Mouse (Mus musculus): Measurements from ENCODE around the gene Flrt2. TPM values are rescaled to one million over a fixed set of nuclear protein-coding genes. Genes with fewer than 3 reads are reported as not detected.

Flrt2 gene
- polyA plus RNA-seq, 1 experiment from 2014 or later, result 36.3 TPM

DNA sequence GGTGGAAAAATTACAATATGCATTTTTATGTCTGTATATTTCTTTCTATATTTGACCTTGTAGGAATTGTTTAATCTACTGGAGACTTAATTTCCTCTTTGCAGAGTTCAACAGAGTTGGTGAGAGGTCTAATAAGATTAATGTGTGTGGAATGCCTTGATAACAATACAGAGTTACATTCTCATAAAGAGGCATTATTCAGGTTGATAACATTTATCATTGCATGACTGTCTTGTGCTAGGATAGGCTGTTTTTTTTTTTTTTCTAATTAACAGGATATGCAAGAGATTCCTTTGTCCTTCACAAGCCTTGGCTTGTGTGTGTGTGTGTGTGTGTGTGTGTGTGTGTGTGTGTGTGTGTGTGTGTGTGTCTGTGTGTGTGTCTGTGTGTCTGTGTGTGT, 9.6 kb downstream of the Flrt2 start:
- no peak overlapping the region for H3K4me2 ChIP-seq (ENCODE audit: low read length)
- H3K4me1 ChIP-seq (replicated peaks; ENCODE audit: control insufficient read depth, insufficient read depth, low read length), result peaks cover 7% of the 10 kb centered on the region
- ATAC-seq, result no peak

GRCm38 (mm10) chr12:95705006-95705405, 13.0 kb downstream of the Flrt2 start:
- Histone ChIP-seq H3K36me3 (ENCODE audit: control insufficient read depth, insufficient read depth) (0 out of 2 replicates have a peak, but pooled peaks cover 1% of the 10 kb centered on the region), H3K9ac (replicated peaks; ENCODE audit: low read depth, low read length) (no peak overlapping the region), H3K27me3 (replicated peaks; ENCODE audit: control insufficient read depth, insufficient read depth, low read length) (no peaks in the 10 kb centered on the region), H3K9me3 (ENCODE audit: control insufficient read depth, low read length) (no peaks in the 10 kb centered on the region), H3K4me2 (ENCODE audit: low read length) (no peak overlapping the region), H3K4me1 (replicated peaks; ENCODE audit: control insufficient read depth, insufficient read depth, low read length) (peaks cover 2% of the 10 kb centered on the region; the same call in 1 of the 2 replicates), H3K27ac (ENCODE audit: low read length) (no peak overlapping the region), H3K4me3 (replicated peaks; ENCODE audit: low read length) (no peak overlapping the region)
- WGBS, result 91% methylated on average over 3 of the region's 3 CpGs
- no peak for ATAC-seq

More for the DNA sequence above, 9.6 kb downstream of the Flrt2 start:
- no peak overlapping the region for H3K4me3 ChIP-seq (replicated peaks; ENCODE audit: low read length)
- H3K27ac ChIP-seq (ENCODE audit: low read length), result no peak overlapping the region
- no peaks in the 10 kb centered on the region for H3K27me3 ChIP-seq (replicated peaks; ENCODE audit: control insufficient read depth, insufficient read depth, low read length)
- no peaks in the 10 kb centered on the region for H3K36me3 ChIP-seq (ENCODE audit: control insufficient read depth, insufficient read depth)
- no peaks in the 10 kb centered on the region for H3K9me3 ChIP-seq (ENCODE audit: control insufficient read depth, low read length)
- no peak overlapping the region for H3K9ac ChIP-seq (replicated peaks; ENCODE audit: low read depth, low read length)

DNA sequence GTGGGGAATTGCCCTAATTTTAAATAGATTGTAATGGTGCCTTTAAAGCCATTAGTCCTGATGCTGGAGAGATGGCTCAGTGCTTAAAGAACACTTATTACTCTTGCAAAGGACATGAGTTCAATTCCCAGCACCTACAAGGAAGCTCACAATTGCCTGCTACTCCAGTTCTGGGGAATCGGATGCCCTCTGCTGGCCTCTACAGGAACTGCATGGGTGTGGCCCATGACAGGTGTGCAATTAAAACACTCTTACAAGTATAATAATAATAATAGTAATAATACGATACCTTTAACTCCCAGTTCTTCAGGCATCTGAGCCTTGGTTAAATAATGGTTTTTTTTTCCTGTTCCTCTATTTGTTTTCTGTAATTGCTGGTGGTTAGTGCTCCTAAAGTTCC, 31.2 kb downstream of the Flrt2 start:
- H3K4me3 ChIP-seq (replicated peaks; ENCODE audit: low read length), result no peak overlapping the region
- H3K9me3 ChIP-seq (ENCODE audit: control insufficient read depth, low read length), result no peaks in the 10 kb centered on the region
- H3K4me1 ChIP-seq (replicated peaks; ENCODE audit: control insufficient read depth, insufficient read depth, low read length), result peaks cover 3% of the 10 kb centered on the region; the same call in 1 of the 2 replicates
- H3K27ac ChIP-seq (ENCODE audit: low read length), result no peak overlapping the region
- H3K36me3 ChIP-seq (ENCODE audit: control insufficient read depth, insufficient read depth), result no peaks in the 10 kb centered on the region
- no peak overlapping the region for H3K9ac ChIP-seq (replicated peaks; ENCODE audit: low read depth, low read length)
- H3K4me2 ChIP-seq (ENCODE audit: low read length), result no peak overlapping the region
- 98% methylated on average over 2 of the region's 2 CpGs for WGBS
- no peaks in the 10 kb centered on the region for H3K27me3 ChIP-seq (replicated peaks; ENCODE audit: control insufficient read depth, insufficient read depth, low read length)
- no peak for ATAC-seq

DNA sequence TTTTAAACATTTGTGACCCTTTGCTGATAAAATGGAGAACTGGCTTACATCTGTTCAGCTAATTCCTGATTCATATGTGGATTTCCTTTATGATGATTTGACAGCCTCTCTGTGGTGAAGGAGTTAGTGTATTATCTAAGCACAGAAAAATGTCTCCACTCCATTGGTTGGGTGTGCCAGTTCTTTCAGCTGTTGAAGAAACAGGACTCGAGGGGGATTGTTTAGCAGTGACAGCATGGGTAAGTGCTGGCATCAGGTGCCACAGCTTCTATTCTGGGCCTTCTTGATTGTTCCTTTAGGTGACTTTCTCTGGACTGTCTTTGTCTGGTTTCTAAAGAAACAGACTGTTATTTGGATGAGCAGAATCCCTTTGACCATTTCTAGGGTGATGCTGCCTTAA, 42.0 kb downstream of the Flrt2 start:
- Histone ChIP-seq H3K4me2 (ENCODE audit: low read length) (no peak overlapping the region), H3K27me3 (replicated peaks; ENCODE audit: control insufficient read depth, insufficient read depth, low read length) (no peaks in the 10 kb centered on the region), H3K27ac (ENCODE audit: low read length) (no peak overlapping the region), H3K36me3 (ENCODE audit: control insufficient read depth, insufficient read depth) (no peaks in the 10 kb centered on the region), H3K4me1 (replicated peaks; ENCODE audit: control insufficient read depth, insufficient read depth, low read length) (peaks cover 14% of the 10 kb centered on the region), H3K4me3 (replicated peaks; ENCODE audit: low read length) (no peak overlapping the region), H3K9ac (replicated peaks; ENCODE audit: low read depth, low read length) (no peak overlapping the region), H3K9me3 (ENCODE audit: control insufficient read depth, low read length) (no peaks in the 10 kb centered on the region)
- 50% methylated on average over 1 of the region's 1 CpGs for WGBS
- no peak for ATAC-seq

DNA sequence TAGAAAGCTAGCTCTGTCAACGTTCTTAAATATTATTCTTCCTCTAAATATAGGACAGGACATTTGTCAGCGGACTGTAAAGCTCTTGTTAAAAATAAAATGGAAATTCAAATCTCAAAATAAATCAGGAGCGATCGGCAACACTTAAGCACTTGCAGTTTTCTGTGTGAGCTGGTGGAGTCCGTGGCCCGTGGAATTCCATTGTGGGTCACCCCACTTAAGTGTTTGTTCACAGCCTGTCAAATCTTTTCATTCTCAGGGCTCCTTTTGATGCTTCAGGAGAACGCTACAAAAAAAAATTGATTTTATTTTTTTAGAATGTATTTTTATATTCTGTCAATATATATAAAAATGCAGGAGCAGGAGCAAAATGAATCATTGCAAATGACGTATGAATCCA, 45.5 kb downstream of the Flrt2 start:
- Histone ChIP-seq H3K9ac (replicated peaks; ENCODE audit: low read depth, low read length) (no peak overlapping the region), H3K27me3 (replicated peaks; ENCODE audit: control insufficient read depth, insufficient read depth, low read length) (no peaks in the 10 kb centered on the region), H3K4me2 (ENCODE audit: low read length) (no peak overlapping the region), H3K4me3 (replicated peaks; ENCODE audit: low read length) (no peak overlapping the region), H3K36me3 (ENCODE audit: control insufficient read depth, insufficient read depth) (no peaks in the 10 kb centered on the region), H3K27ac (ENCODE audit: low read length) (no peak overlapping the region), H3K9me3 (ENCODE audit: control insufficient read depth, low read length) (no peaks in the 10 kb centered on the region), H3K4me1 (replicated peaks; ENCODE audit: control insufficient read depth, insufficient read depth, low read length) (peaks cover 16% of the 10 kb centered on the region)
- WGBS, result 62% methylated on average over 8 of the region's 8 CpGs
- no peak for ATAC-seq

DNA sequence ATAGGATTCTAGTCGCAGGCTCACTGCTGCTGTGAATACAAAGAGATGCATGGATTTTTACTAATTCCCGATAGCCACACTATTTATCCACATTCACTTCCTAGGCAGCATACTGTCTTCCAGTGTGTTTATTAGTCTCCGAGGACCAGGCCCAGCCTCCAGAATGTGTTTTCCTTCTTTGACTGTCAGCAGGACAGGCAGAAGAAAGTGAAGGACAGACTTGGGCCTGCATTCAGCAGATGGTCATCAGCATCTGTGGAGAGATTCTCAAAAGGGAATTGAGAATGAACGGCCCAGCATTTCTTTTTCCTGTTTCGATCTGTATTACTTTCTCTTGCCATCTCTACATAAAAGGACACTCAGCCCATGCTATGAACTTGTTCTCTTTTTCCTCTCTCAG, 46.0 kb downstream of the Flrt2 start:
- Histone ChIP-seq H3K9ac (replicated peaks; ENCODE audit: low read depth, low read length) (no peak overlapping the region), H3K9me3 (ENCODE audit: control insufficient read depth, low read length) (no peaks in the 10 kb centered on the region), H3K27ac (ENCODE audit: low read length) (peak overlapping the region; percentile 63; the same call in 1 of the 2 replicates), H3K4me3 (replicated peaks; ENCODE audit: low read length) (no peak overlapping the region), H3K4me2 (ENCODE audit: low read length) (no peak overlapping the region), H3K27me3 (replicated peaks; ENCODE audit: control insufficient read depth, insufficient read depth, low read length) (no peaks in the 10 kb centered on the region), H3K36me3 (ENCODE audit: control insufficient read depth, insufficient read depth) (no peaks in the 10 kb centered on the region), H3K4me1 (replicated peaks; ENCODE audit: control insufficient read depth, insufficient read depth, low read length) (peaks cover 16% of the 10 kb centered on the region)
- WGBS, result 57% methylated on average over 5 of the region's 5 CpGs
- 0 out of 2 replicates have a peak, but pooled peaks have one; percentile 30 for ATAC-seq

DNA sequence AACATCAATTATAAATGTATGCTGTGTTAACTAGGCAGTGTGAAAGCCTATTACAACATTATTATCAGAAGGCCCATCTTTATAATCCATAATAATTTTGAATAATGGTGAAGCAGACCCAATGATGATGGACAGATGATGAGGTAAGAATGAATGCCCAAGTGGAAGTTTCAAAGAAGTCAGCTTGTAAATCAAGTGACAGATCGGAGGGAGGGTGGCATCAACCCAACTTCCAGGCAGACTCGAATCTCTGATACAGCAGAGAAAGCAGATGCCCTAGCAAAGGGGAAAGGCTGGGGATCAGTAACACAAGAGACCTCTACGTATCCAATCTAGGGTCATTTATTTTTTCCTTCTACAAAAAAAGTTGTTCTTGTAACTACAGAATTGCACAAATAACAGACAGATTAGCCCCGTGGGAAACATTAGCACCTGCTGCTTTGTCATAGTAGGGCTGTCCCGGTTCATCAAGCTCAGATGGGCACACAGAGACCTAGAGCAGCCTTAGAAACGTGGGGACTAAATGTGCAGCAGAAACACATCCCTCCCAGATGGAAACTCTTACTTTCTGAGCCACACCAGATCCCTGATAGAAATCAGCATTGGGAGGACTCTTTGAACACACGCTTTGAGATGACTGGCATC, 46.6 kb downstream of the Flrt2 start:
- no peaks in the 10 kb centered on the region for H3K36me3 ChIP-seq (ENCODE audit: control insufficient read depth, insufficient read depth)
- H3K9ac ChIP-seq (replicated peaks; ENCODE audit: low read depth, low read length), result no peak overlapping the region
- no peaks in the 10 kb centered on the region for H3K27me3 ChIP-seq (replicated peaks; ENCODE audit: control insufficient read depth, insufficient read depth, low read length)
- no peak overlapping the region for H3K4me2 ChIP-seq (ENCODE audit: low read length)
- peak overlapping the region; percentile 63; the same call in 1 of the 2 replicates for H3K27ac ChIP-seq (ENCODE audit: low read length)
- peaks cover 16% of the 10 kb centered on the region for H3K4me1 ChIP-seq (replicated peaks; ENCODE audit: control insufficient read depth, insufficient read depth, low read length)
- WGBS, result 56% methylated on average over 7 of the region's 7 CpGs
- no peak overlapping the region for H3K4me3 ChIP-seq (replicated peaks; ENCODE audit: low read length)
- ATAC-seq, result no peak
- H3K9me3 ChIP-seq (ENCODE audit: control insufficient read depth, low read length), result no peaks in the 10 kb centered on the region

DNA sequence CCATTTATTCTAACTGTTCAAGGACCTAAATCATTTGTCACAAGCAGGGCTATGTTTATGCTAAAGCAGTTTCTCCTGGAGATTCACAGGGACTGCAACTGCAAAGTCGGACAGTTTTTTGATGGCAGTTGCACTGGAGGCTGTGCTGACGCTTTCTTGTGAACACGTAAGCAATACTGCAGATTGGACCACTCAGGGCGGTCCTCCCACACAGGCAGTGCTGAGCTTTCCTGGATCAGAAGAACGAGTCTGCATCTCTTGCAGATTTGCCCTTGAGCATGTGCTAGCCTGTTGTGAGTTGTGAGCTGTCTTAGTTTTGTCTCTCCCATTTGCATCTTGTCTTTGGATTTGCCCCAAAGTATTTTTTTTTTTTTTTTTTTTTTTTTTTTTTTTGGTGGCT, 47.7 kb downstream of the Flrt2 start:
- Histone ChIP-seq H3K4me3 (replicated peaks; ENCODE audit: low read length) (no peak overlapping the region), H3K4me1 (replicated peaks; ENCODE audit: control insufficient read depth, insufficient read depth, low read length) (peaks cover 19% of the 10 kb centered on the region), H3K27ac (ENCODE audit: low read length) (peak overlapping the region; percentile 37; the same call in 1 of the 2 replicates), H3K4me2 (ENCODE audit: low read length) (no peak overlapping the region), H3K9me3 (ENCODE audit: control insufficient read depth, low read length) (no peaks in the 10 kb centered on the region), H3K9ac (replicated peaks; ENCODE audit: low read depth, low read length) (no peak overlapping the region), H3K36me3 (ENCODE audit: control insufficient read depth, insufficient read depth) (no peaks in the 10 kb centered on the region), H3K27me3 (replicated peaks; ENCODE audit: control insufficient read depth, insufficient read depth, low read length) (no peaks in the 10 kb centered on the region)
- ATAC-seq, result peak; percentile 57
- 51% methylated on average over 5 of the region's 5 CpGs for WGBS

DNA sequence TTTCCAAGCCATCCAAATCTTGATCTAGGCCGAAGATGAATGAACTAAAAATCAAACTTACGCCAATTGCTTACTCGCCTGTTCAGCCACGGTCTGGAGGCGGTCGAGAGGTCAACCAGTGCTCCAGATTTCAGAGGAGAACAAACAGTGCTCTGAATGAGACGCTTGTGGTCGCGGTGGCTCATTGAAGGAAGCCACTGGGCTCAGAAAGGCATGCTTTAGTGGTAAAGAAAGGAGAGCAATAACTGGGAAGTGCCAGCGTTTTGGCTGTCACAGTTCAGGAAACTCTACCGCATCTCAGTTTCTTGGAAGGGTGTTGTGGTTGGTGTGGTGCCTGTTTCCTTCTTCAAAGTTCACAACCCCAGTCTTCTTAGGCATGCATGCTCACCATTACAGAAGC, 49.3 kb downstream of the Flrt2 start:
- H3K4me3 ChIP-seq (replicated peaks; ENCODE audit: low read length), result no peak overlapping the region
- WGBS, result 79% methylated on average over 11 of the region's 11 CpGs
- H3K27ac ChIP-seq (ENCODE audit: low read length), result no peak overlapping the region; the same call in 1 of the 2 replicates
- no peak for ATAC-seq
- H3K4me1 ChIP-seq (replicated peaks; ENCODE audit: control insufficient read depth, insufficient read depth, low read length), result peaks cover 19% of the 10 kb centered on the region
- no peaks in the 10 kb centered on the region for H3K9me3 ChIP-seq (ENCODE audit: control insufficient read depth, low read length)
- H3K36me3 ChIP-seq (ENCODE audit: control insufficient read depth, insufficient read depth), result no peaks in the 10 kb centered on the region
- H3K4me2 ChIP-seq (ENCODE audit: low read length), result no peak overlapping the region
- no peaks in the 10 kb centered on the region for H3K27me3 ChIP-seq (replicated peaks; ENCODE audit: control insufficient read depth, insufficient read depth, low read length)
- no peak overlapping the region for H3K9ac ChIP-seq (replicated peaks; ENCODE audit: low read depth, low read length)

- H3K4me1 ChIP-seq (replicated peaks; ENCODE audit: control insufficient read depth, insufficient read depth, low read length), result peaks cover 5% of the 10 kb centered on the region
- ATAC-seq, result peak; percentile 39; the same call in 1 of the 2 replicates
- H3K9ac ChIP-seq (replicated peaks; ENCODE audit: low read depth, low read length), result no peak overlapping the region
- H3K4me3 ChIP-seq (replicated peaks; ENCODE audit: low read length), result no peak overlapping the region
- 59% methylated on average over 4 of the region's 4 CpGs for WGBS
- H3K27me3 ChIP-seq (replicated peaks; ENCODE audit: control insufficient read depth, insufficient read depth, low read length), result no peaks in the 10 kb centered on the region
- H3K4me2 ChIP-seq (ENCODE audit: low read length), result no peak overlapping the region
- H3K9me3 ChIP-seq (ENCODE audit: control insufficient read depth, low read length), result no peaks in the 10 kb centered on the region
- no peaks in the 10 kb centered on the region for H3K36me3 ChIP-seq (ENCODE audit: control insufficient read depth, insufficient read depth)
- H3K27ac ChIP-seq (ENCODE audit: low read length), result no peak overlapping the region
Measured at GRCm38 (mm10) chr12:95744307-95744706, 52.3 kb downstream of the Flrt2 start.
